Mouse (Mus musculus) duodenum, adult 2 months (tissue): ENCODE data around the gene Impg2. TPM values are rescaled to one million over a fixed set of nuclear protein-coding genes. Genes with fewer than 3 reads are reported as not detected.

ENCODE experiments used
- polyA plus RNA-seq: library from polyadenylated mRNA; depleted of rRNA; stranded (reverse); fragments of >200 nt; gene quantifications from 2 replicates; pipeline ENCODE4 v1.2.3, GENCODE M21; 2012; ENCODE audit warnings: low replicate concordance; rRNA removed

The Impg2 gene
- polyA plus RNA-seq: 0.04 TPM in 1 of 2 replicates, not detected in the other

GRCm38 (mm10) chr16:56204051-56204450 lies at the start of gene Impg2:
Gene Impg2 (plus strand): TSS chr16:56204313.

Other genes with a start within 250 kb of the Impg2 start
- 12.0 and 12.5 TPM in 2 replicates for gene Rpl24, start 238.0 kb upstream of the Impg2 start, polyA plus RNA-seq
- gene Zbtb11, start 230.4 kb upstream of the Impg2 start, polyA plus RNA-seq: 1.1 TPM in 2 replicates
- gene Pcnp, start 174.6 kb upstream of the Impg2 start, polyA plus RNA-seq: 1.6 and 1.8 TPM in 2 replicates
- gene Trmt10c, start 166.5 kb upstream of the Impg2 start, polyA plus RNA-seq: 1.7 and 3.9 TPM in 2 replicates
- gene Senp7, start 156.0 kb upstream of the Impg2 start, polyA plus RNA-seq: 0.40 and 0.53 TPM in 2 replicates